Mouse (Mus musculus) kidney, embryonic 15.5 days (tissue): Measurements from ENCODE around the gene Dgki. TPM values are rescaled to one million over a fixed set of nuclear protein-coding genes. Genes with fewer than 3 reads are reported as not detected.

Experiments
- ATAC-seq: fragments of 200-750 bp; cut with Nextera tagmentation; replicated peaks from 2 replicates; pipeline ENCODE4 v1.8.0; 2017; ENCODE audit warnings: moderate TSS enrichment; ENCODE audit not compliant: low FRiP score
- H3K27ac ChIP-seq: fragments of 300-500 bp; sonication (generic); 2 replicates; pipeline ENCODE4 v1.5.1; 2015; ENCODE audit warnings: mild to moderate bottlenecking, inconsistent platforms
- H3K27me3 ChIP-seq: fragments of 300-500 bp; sonication (generic); 2 replicates; pipeline ENCODE4 v1.6.1; 2015; ENCODE audit warnings: inconsistent platforms
- H3K36me3 ChIP-seq: fragments of 300-500 bp; sonication (generic); 2 replicates; pipeline ENCODE4 v1.6.1; 2015; ENCODE audit warnings: inconsistent platforms
- H3K4me1 ChIP-seq: fragments of 300-500 bp; sonication (generic); 2 replicates; pipeline ENCODE4 v1.6.1; 2015; ENCODE audit warnings: inconsistent platforms
- H3K4me2 ChIP-seq: fragments of 300-500 bp; sonication (generic); 2 replicates; pipeline ENCODE4 v1.6.1; 2015; ENCODE audit warnings: moderate library complexity, mild to moderate bottlenecking, inconsistent platforms
- H3K4me3 ChIP-seq: fragments of 300-500 bp; sonication (generic); replicated peaks from 2 replicates; pipeline ENCODE4 v1.5.1; 2015; ENCODE audit warnings: mild to moderate bottlenecking, inconsistent platforms
- H3K9ac ChIP-seq: fragments of 300-500 bp; sonication (generic); 2 replicates; pipeline ENCODE4 v1.6.1; 2015; ENCODE audit warnings: mild to moderate bottlenecking, inconsistent platforms
- H3K9me3 ChIP-seq: fragments of 300-500 bp; sonication (generic); replicated peaks from 2 replicates; pipeline ENCODE4 v1.6.1; 2016; ENCODE audit warnings: inconsistent platforms
- WGBS: fragments of 180-500 bp; shearing (Covaris S2); methylation state at CpG from one replicate; pipeline ENCODE4 v1.1.7; 2015; ENCODE audit warnings: mixed read lengths; 5-methylcytosine and 5-hydroxymethylcytosine counted together
- polyA plus RNA-seq: library from polyadenylated mRNA; unstranded; fragments of >200 nt; fragmentation: Nextera tagmentation; extraction: Ambion mirVana; gene quantifications from 2 replicates; pipeline ENCODE4 v1.2.1, GENCODE M21; 2015

Dgki gene
- polyA plus RNA-seq, 1 experiment from 2014 or later = 0.55 TPM

DNA sequence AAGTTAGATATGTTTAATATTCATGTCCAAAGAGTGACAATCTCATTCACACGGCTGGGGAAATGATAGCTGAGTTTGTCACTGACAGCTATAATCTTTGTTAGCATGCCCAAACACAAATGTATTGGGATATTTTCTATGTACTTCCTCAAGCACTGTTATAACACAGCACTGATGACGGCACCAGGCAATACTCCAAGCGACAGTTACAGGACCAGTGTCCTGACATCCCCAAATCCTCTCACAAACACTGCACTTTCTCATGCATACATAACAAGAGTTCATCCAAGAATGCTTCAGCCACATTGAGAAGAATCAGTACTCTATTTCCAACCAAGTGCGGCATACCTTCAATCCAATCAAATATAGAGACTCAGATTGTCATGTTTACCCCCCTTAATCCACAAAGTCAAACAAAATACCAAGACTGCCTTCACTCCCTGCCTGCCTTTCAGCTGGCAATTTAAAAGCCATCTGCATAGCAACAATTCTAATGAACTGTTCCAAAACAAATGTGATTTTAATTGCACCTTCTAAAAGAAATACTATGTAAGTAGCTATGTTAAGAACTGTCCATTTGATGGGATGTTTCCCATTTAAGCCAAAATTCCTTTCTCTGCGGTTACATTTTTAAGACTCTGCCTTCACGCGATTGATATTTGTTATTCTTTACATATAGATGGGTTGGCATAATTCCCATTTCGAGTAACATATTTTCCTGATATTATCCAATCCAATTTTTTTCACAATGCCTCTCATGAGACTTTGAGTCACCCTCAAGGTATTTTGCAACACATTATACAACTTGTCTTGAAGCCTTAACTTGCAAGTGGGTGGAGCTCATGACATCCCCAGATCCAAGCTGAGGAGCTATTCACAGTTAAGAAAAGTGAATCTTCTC is 273.4 kb downstream of the Dgki start:
- no peaks in the 10 kb centered on the region for H3K4me1 ChIP-seq
- no peak overlapping the region for H3K9ac ChIP-seq
- no peak for ATAC-seq
- no peaks in the 10 kb centered on the region for H3K27me3 ChIP-seq
- no peaks in the 10 kb centered on the region for H3K36me3 ChIP-seq
- 0 out of 2 replicates have a peak overlapping the region, but pooled peaks have one; percentile 23 for H3K27ac ChIP-seq
- H3K4me2 ChIP-seq = no peak overlapping the region
- no peaks in the 10 kb centered on the region for H3K9me3 ChIP-seq
- H3K4me3 ChIP-seq = no peak overlapping the region
- WGBS = 71% methylated on average over 8 of the region's 8 CpGs

DNA sequence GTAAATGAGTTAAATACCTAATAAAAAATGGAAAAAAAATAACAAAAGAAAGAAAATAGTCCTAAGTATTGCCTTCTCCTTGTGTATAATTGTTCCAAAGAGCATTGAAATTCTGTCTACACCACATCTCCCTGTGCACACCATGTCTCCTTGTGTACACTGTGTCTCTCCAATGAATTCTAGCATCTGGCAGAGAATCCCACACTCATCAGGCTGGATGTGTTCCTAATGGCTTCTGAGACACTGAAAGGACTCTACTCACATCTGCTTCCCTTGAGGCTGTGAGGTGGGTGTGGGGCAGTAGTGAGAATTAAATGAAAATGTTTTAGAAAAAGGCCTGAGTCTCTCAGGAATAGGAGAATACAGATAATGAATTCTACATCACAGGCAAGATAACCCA is 283.9 kb downstream of the Dgki start:
- H3K4me1 ChIP-seq = no peaks in the 10 kb centered on the region
- no peak overlapping the region for H3K9ac ChIP-seq
- no peak overlapping the region for H3K27ac ChIP-seq
- H3K4me2 ChIP-seq = no peak overlapping the region
- no peaks in the 10 kb centered on the region for H3K9me3 ChIP-seq
- no peak overlapping the region for H3K4me3 ChIP-seq
- no peak for ATAC-seq
- H3K36me3 ChIP-seq = no peaks in the 10 kb centered on the region
- no peaks in the 10 kb centered on the region for H3K27me3 ChIP-seq

DNA sequence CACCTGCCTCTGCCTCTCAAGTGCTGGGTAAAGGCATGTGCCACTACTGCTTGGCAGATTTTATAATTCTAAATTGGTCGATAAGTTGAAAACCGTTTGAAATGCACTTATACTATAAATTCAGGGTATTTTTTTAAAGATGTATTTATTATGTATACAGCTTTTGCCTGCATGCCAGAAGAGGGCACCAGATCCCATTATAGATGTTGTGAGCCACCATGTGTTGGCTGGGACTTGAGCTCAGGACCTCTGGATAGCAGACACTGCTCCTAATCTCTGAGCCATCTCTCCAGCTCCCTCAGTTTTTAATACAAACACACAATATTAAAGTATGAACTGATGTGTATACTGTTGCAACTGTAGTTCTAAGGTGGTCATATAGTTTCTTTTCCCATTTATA is 288.4 kb downstream of the Dgki start:
- H3K27me3 ChIP-seq = no peaks in the 10 kb centered on the region

GRCm38 (mm10) chr6:37007573-37007972 is 292.4 kb downstream of the Dgki start:
- no peaks in the 10 kb centered on the region for H3K36me3 ChIP-seq
- no peak overlapping the region for H3K4me3 ChIP-seq
- no peak overlapping the region for H3K9ac ChIP-seq
- 0 out of 2 replicates have a peak, but pooled peaks cover 5% of the 10 kb centered on the region for H3K4me1 ChIP-seq
- no peaks in the 10 kb centered on the region for H3K27me3 ChIP-seq
- no peak for ATAC-seq
- H3K4me2 ChIP-seq = no peak overlapping the region
- WGBS = 16% methylated on average over 4 of the region's 4 CpGs
- H3K9me3 ChIP-seq = no peaks in the 10 kb centered on the region
- no peak overlapping the region for H3K27ac ChIP-seq

More for the DNA sequence above, 288.4 kb downstream of the Dgki start:
- Histone ChIP-seq H3K4me2 (no peak overlapping the region), H3K9me3 (no peaks in the 10 kb centered on the region), H3K4me3 (no peak overlapping the region), H3K9ac (no peak overlapping the region), H3K4me1 (no peaks in the 10 kb centered on the region), H3K27ac (no peak overlapping the region), H3K36me3 (no peaks in the 10 kb centered on the region)
- 74% methylated on average over 2 of the region's 2 CpGs for WGBS
- ATAC-seq = no peak

DNA sequence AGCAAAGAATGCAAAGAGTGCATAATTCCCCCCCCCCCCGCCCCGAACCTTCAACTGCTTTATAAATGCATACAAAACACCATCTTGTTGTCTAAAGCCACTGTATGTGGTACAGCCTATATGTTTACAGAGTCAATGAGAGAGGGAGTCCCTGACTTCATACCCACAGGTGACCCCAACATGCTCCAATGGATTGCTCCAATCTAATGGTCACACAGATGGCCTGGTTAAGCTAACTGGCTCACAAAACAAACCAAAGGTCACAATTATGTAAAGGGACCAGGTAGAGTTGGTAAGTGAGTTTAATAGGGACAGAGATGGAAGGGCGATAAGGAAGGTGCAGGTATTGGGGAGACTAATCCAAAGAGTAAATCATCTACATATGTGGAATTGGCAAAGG is 295.1 kb downstream of the Dgki start:
- Histone ChIP-seq H3K4me1 (0 out of 2 replicates have a peak, but pooled peaks cover 5% of the 10 kb centered on the region), H3K9me3 (no peaks in the 10 kb centered on the region), H3K4me2 (no peak overlapping the region), H3K36me3 (no peaks in the 10 kb centered on the region), H3K27ac (no peak overlapping the region), H3K27me3 (no peaks in the 10 kb centered on the region), H3K4me3 (no peak overlapping the region), H3K9ac (no peak overlapping the region)
- WGBS = 93% methylated on average over 3 of the region's 3 CpGs
- ATAC-seq = no peak

GRCm38 (mm10) chr6:37003235-37003634 is 296.7 kb downstream of the Dgki start:
- no peak overlapping the region for H3K4me2 ChIP-seq
- no peaks in the 10 kb centered on the region for H3K36me3 ChIP-seq
- 55% methylated on average over 5 of the region's 5 CpGs for WGBS

GRCm38 (mm10) chr6:36998942-36999341 is 301.0 kb downstream of the Dgki start:
- no peak overlapping the region for H3K9ac ChIP-seq
- H3K4me2 ChIP-seq = no peak overlapping the region
- H3K9me3 ChIP-seq = no peaks in the 10 kb centered on the region
- no peaks in the 10 kb centered on the region for H3K36me3 ChIP-seq
- no peak for ATAC-seq
- H3K27ac ChIP-seq = no peak overlapping the region
- H3K4me1 ChIP-seq = no peaks in the 10 kb centered on the region
- WGBS = 84% methylated on average over 10 of the region's 10 CpGs
- no peaks in the 10 kb centered on the region for H3K27me3 ChIP-seq
- no peak overlapping the region for H3K4me3 ChIP-seq

More at GRCm38 (mm10) chr6:37003235-37003634, 296.7 kb downstream of the Dgki start:
- Histone ChIP-seq H3K9me3 (no peaks in the 10 kb centered on the region), H3K27me3 (no peaks in the 10 kb centered on the region), H3K27ac (no peak overlapping the region), H3K9ac (no peak overlapping the region), H3K4me1 (0 out of 2 replicates have a peak, but pooled peaks cover 5% of the 10 kb centered on the region), H3K4me3 (no peak overlapping the region)
- no peak for ATAC-seq

DNA sequence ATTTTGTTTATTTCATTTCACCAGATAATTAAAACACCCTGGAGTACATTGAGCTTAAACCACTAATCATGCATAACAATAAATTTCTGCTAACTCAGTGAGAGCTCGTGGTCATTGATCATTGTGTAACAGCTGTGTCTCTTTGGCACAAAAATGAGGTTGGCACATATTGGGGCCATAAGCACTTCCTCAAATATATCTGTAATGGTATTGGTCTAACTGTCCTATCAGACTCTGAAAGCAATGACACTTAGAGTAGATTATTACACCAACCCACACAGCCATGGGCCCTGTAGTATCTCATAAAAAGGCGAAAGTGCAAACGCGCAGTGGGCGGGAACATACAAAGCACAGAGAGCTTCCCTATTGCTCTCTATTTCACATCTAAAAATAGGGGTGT is 305.7 kb downstream of the Dgki start:
- H3K9ac ChIP-seq = no peak overlapping the region
- H3K27me3 ChIP-seq = no peaks in the 10 kb centered on the region
- 94% methylated on average over 5 of the region's 5 CpGs for WGBS
- H3K27ac ChIP-seq = no peak overlapping the region
- no peaks in the 10 kb centered on the region for H3K9me3 ChIP-seq
- no peak overlapping the region for H3K4me3 ChIP-seq
- H3K4me2 ChIP-seq = no peak overlapping the region
- H3K36me3 ChIP-seq = no peaks in the 10 kb centered on the region
- H3K4me1 ChIP-seq = no peaks in the 10 kb centered on the region
- ATAC-seq = no peak

GRCm38 (mm10) chr6:36990186-36990585 is 309.8 kb downstream of the Dgki start:
- no peak for ATAC-seq
- no peaks in the 10 kb centered on the region for H3K9me3 ChIP-seq
- H3K9ac ChIP-seq = no peak overlapping the region
- no peak overlapping the region for H3K4me3 ChIP-seq
- H3K4me2 ChIP-seq = no peak overlapping the region
- 0 out of 2 replicates have a peak, but pooled peaks cover 2% of the 10 kb centered on the region for H3K27me3 ChIP-seq
- WGBS = 61% methylated on average over 3 of the region's 3 CpGs
- H3K4me1 ChIP-seq = no peaks in the 10 kb centered on the region
- no peak overlapping the region for H3K27ac ChIP-seq
- no peaks in the 10 kb centered on the region for H3K36me3 ChIP-seq

GRCm38 (mm10) chr6:36988800-36989199 is 311.2 kb downstream of the Dgki start:
- Histone ChIP-seq H3K27me3 (0 out of 2 replicates have a peak, but pooled peaks cover 2% of the 10 kb centered on the region), H3K36me3 (no peaks in the 10 kb centered on the region), H3K4me2 (no peak overlapping the region), H3K9ac (no peak overlapping the region), H3K27ac (no peak overlapping the region), H3K4me3 (no peak overlapping the region), H3K4me1 (no peaks in the 10 kb centered on the region), H3K9me3 (no peaks in the 10 kb centered on the region)
- no peak for ATAC-seq
- 86% methylated on average over 3 of the region's 3 CpGs for WGBS

DNA sequence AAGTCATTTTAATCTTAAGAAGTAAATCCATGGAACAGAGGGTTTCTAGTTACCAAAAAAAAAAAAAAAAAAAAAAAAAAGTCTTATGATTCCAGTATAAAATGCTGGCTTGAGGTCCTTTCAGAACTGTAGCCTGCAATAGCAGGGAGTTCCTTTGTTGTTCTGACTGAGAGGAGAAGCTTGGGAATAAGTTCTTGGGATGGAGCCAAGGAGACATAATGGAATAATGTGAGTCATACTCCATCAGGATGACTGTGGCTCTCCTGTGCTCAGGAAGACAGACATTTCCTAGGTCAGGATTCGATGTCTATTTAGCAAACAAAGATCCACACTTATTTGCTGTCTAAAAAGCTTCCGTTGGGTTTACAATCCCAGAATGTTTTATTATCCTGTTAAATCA is 318.3 kb downstream of the Dgki start:
- Histone ChIP-seq H3K4me3 (no peak overlapping the region), H3K9ac (no peak overlapping the region), H3K9me3 (no peaks in the 10 kb centered on the region), H3K27ac (no peak overlapping the region), H3K4me1 (peaks cover 4% of the 10 kb centered on the region; the same call in 1 of the 2 replicates), H3K4me2 (no peak overlapping the region), H3K27me3 (no peaks in the 10 kb centered on the region), H3K36me3 (no peaks in the 10 kb centered on the region)
- ATAC-seq = 0 out of 2 replicates have a peak, but pooled peaks have one; percentile 40
- WGBS = 61% methylated on average over 2 of the region's 2 CpGs

GRCm38 (mm10) chr6:36980475-36980874 is 319.5 kb downstream of the Dgki start:
- Histone ChIP-seq H3K27me3 (no peaks in the 10 kb centered on the region), H3K4me3 (no peak overlapping the region), H3K4me1 (peaks cover 4% of the 10 kb centered on the region; the same call in 1 of the 2 replicates), H3K27ac (no peak overlapping the region), H3K9ac (no peak overlapping the region), H3K36me3 (no peaks in the 10 kb centered on the region), H3K4me2 (no peak overlapping the region), H3K9me3 (no peaks in the 10 kb centered on the region)
- no peak for ATAC-seq
- WGBS = 82% methylated on average over 5 of the region's 5 CpGs
